Mouse (Mus musculus) small intestine, adult 2 months (tissue): Measurements from ENCODE around the gene Topbp1.

ENCODE experiments used
- CTCF ChIP-seq: fragments of 200-500 bp; IDR thresholded peaks from 2 replicates; pipeline ENCODE4 v1.5.1; 2012; ENCODE audit warnings: low read depth, mild to moderate bottlenecking, control low read depth, inconsistent platforms, low read length, moderate library complexity, mixed read lengths; ENCODE audit not compliant: insufficient replicate concordance, insufficient read length; ENCODE audit errors: extremely low read depth
- POLR2A ChIP-seq: fragments of 200-500 bp; IDR thresholded peaks from 2 replicates; pipeline ENCODE4 v1.6.1; 2012; ENCODE audit warnings: low read depth, mild to moderate bottlenecking, control low read depth, inconsistent platforms, low read length, moderate library complexity

- TF ChIP-seq POLR2A (no peak), CTCF (no peak)
These were observed 86.9 kb downstream of the Topbp1 start for GRCm38 (mm10) chr9:103391796-103392372.
